Mouse (Mus musculus) brain, embryonic 14.5 days (tissue): Measurements from ENCODE around the gene 2410015M20Rik. TPM values are rescaled to one million over a fixed set of nuclear protein-coding genes. Genes with fewer than 3 reads are reported as not detected.

Source experiments
- DNase-seq: peaks from one replicate; pipeline ENCODE4 v3.0.0-alpha.2; 2011; ENCODE audit warnings: low read depth
- CTCF ChIP-seq: fragments of 200-500 bp; IDR thresholded peaks from 2 replicates; pipeline ENCODE4 v1.5.1; 2012; ENCODE audit warnings: inconsistent platforms, mild to moderate bottlenecking, moderate library complexity, borderline replicate concordance; ENCODE audit not compliant: insufficient read depth, insufficient read length; ENCODE audit errors: extremely low read depth
- POLR2A ChIP-seq: fragments of 200-500 bp; IDR thresholded peaks from 2 replicates; pipeline ENCODE4 v1.6.1; 2012; ENCODE audit warnings: mild to moderate bottlenecking, inconsistent platforms, borderline replicate concordance; ENCODE audit not compliant: poor library complexity, insufficient read depth, insufficient read length, severe bottlenecking; ENCODE audit errors: extremely low read depth
- polyA plus RNA-seq: library from polyadenylated mRNA; depleted of rRNA; stranded (reverse); fragments of >200 nt; gene quantifications from 2 replicates; pipeline ENCODE4 v1.2.3, GENCODE M21; 2012; rRNA removed

The 2410015M20Rik gene
- polyA plus RNA-seq, 1 experiment: 101 TPM

DNA sequence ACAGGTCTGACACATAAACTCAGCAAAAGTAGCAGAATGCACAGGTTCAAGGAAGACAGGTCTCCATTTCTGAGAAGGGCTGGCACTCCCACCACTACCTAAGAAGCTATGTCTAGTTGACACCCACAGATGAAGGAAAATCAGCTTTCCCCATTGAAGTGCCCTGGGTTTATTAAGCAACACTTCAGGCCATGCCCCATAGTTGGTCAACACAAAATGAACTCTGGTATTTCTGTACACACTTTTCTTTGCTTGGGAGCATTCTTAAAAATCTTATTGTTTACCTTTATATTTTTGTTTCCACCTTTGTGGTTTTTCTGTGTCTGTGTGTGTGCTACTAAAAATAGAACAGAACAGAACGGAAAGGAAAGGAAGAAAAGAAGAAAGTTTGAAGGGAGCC, 49.4 kb downstream of the 2410015M20Rik start:
- TF ChIP-seq POLR2A: no peak
- no peak for TF ChIP-seq CTCF
- no peak for DNase-seq

- TF ChIP-seq CTCF: no peak
- TF ChIP-seq POLR2A: no peak
- DNase-seq: no peak
Observed at GRCm38 (mm10) chr17:56559386-56559785, 50.2 kb downstream of the 2410015M20Rik start.

- no peak for TF ChIP-seq POLR2A
- TF ChIP-seq CTCF: peak; percentile 93
- peak; percentile 83 for DNase-seq
Observed at GRCm38 (mm10) chr17:56558448-56558847, 51.1 kb downstream of the 2410015M20Rik start.

Other genes starting within 250 kb of the 2410015M20Rik start
- 1,311 and 1,669 TPM in 2 replicates for gene Ptprs, start 133.3 kb downstream of the 2410015M20Rik start, polyA plus RNA-seq
- gene Znrf4, start 97.3 kb downstream of the 2410015M20Rik start, polyA plus RNA-seq: 0.05 TPM in 1 of 2 replicates, not detected in the other
- 2.9 and 3.1 TPM in 2 replicates for gene Gm20219, start 55.4 kb downstream of the 2410015M20Rik start, polyA plus RNA-seq
- gene Safb2, start 25.2 kb downstream of the 2410015M20Rik start, polyA plus RNA-seq: 53.9 and 127 TPM in 2 replicates
- gene Safb, start 24.9 kb downstream of the 2410015M20Rik start, polyA plus RNA-seq: 117 and 173 TPM in 2 replicates
- gene Rpl36, start 3.6 kb upstream of the 2410015M20Rik start, polyA plus RNA-seq: 1,808 and 2,187 TPM in 2 replicates
- gene Lonp1, start 17.1 kb upstream of the 2410015M20Rik start, polyA plus RNA-seq: 70.4 and 77.2 TPM in 2 replicates
- gene Catsperd, start 18.4 kb upstream of the 2410015M20Rik start, polyA plus RNA-seq: 4.0 TPM in 2 replicates
- gene Ranbp3, start 63.5 kb upstream of the 2410015M20Rik start, polyA plus RNA-seq: 146 and 176 TPM in 2 replicates
- 313 and 400 TPM in 2 replicates for gene Ndufa11, start 108.0 kb upstream of the 2410015M20Rik start, polyA plus RNA-seq
- 18.2 and 18.8 TPM in 2 replicates for gene Vmac, start 108.3 kb upstream of the 2410015M20Rik start, polyA plus RNA-seq
- 5.2 and 5.4 TPM in 2 replicates for gene Nrtn, start 147.8 kb upstream of the 2410015M20Rik start, polyA plus RNA-seq
- 139 and 198 TPM in 2 replicates for gene Dus3l, start 155.0 kb upstream of the 2410015M20Rik start, polyA plus RNA-seq
- gene Prr22, start 160.5 kb upstream of the 2410015M20Rik start, polyA plus RNA-seq: 3.1 and 3.9 TPM in 2 replicates
- 7.8 and 11.1 TPM in 2 replicates for gene Rfx2, start 221.2 kb upstream of the 2410015M20Rik start, polyA plus RNA-seq